Mouse (Mus musculus): Measurements from ENCODE around the gene Gramd4. TPM values are rescaled to one million over a fixed set of nuclear protein-coding genes. Genes with fewer than 3 reads are reported as not detected.

Gramd4 gene
- polyA plus RNA-seq, 1 experiment from 2014 or later = 18.7 TPM

DNA sequence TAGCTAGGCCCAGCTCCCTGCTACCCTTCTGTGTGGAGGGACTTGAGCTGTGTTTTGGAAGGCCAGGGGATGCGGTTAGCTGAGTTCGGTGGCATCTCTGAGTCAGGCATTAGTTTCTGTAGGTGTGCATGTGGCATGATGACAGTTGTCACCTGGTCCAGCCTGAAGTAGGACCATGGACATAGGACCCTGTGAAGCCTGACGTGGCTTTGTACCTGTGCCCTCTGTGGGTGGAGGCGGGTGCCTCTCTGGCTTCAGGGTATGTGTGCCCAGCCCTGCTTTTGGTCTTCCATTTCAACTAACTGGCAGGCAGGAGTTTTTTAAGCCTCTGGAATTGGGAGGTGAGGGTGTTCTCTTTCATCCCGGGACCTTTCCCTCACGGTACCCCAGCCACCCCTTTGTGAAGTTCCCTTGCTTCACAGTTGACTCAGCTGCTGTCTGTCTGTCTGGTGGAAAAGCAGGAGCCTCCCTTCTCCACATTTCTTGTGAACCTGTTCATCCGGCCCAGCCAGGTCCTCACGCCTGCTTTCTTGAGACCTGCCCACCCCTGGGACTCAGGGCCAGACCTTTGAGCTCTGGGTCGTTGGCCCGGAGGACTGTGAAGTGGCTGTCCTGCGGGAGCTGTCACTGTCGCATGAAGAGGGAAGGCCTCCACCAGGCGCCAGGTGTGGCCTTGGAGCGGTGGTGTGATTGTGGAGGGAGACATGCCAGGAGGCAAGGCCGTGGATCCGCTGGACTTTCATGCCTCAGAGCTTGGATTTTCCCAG, 16.9 kb downstream of the Gramd4 start:
- ATAC-seq (replicated peaks; ENCODE audit: extremely low read depth, insufficient read depth, low FRiP score) = no peak
- H3K36me3 ChIP-seq (ENCODE audit: control insufficient read depth, insufficient read depth) = no peaks in the 10 kb centered on the region
- no peak overlapping the region for H3K4me3 ChIP-seq (ENCODE audit: low read length)
- H3K9ac ChIP-seq (ENCODE audit: low read length) = no peak overlapping the region
- 77% methylated on average over 16 of the region's 16 CpGs for WGBS
- H3K4me2 ChIP-seq (ENCODE audit: low read depth, low read length) = no peak overlapping the region
- H3K27me3 ChIP-seq (ENCODE audit: control insufficient read depth, insufficient read depth, low read length) = no peaks in the 10 kb centered on the region
- no peaks in the 10 kb centered on the region for H3K9me3 ChIP-seq (replicated peaks; ENCODE audit: control insufficient read depth, low read length)
- no peak overlapping the region for H3K27ac ChIP-seq (ENCODE audit: low read length)
- H3K4me1 ChIP-seq (ENCODE audit: control insufficient read depth, insufficient read depth, low read length) = peaks cover 42% of the 10 kb centered on the region

DNA sequence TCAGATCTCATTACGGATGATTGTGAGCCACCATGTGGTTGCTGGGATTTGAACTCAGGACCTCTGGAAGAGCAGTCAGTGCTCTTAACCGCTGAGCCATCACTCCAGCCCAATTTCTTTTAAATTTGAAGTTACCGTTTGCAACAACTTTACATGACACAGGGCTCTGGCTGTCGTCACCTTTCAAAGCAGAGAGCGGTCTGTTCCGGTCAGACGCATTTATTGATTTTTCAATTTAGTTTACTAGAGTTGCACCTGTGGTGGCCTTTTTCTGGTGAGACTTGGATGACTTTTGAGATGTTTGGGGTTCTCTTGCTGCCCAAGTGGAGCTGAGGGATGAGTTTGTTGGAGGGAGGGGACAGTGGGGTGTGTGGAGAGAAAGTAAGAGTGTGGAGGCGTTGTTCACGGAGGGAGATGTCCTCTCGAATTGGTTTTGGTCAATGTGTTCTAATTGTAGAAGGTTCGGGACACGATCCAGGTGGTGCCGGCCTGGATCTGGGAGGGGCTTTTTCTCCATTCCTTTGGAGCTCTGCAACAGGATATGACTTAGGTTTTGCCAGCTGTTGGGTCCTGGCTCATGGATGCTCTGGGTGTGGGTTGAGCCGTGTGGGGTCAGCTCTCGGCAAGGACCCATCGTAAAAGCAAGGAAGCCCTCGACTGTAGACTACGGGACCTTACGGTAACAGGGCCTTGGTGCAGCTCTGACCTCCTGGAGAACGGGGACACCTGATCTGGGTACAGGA, 18.0 kb downstream of the Gramd4 start:
- H3K36me3 ChIP-seq (ENCODE audit: control insufficient read depth, insufficient read depth) = no peaks in the 10 kb centered on the region
- H3K27ac ChIP-seq (ENCODE audit: low read length) = no peak overlapping the region
- 86% methylated on average over 20 of the region's 20 CpGs for WGBS
- H3K27me3 ChIP-seq (ENCODE audit: control insufficient read depth, insufficient read depth, low read length) = no peaks in the 10 kb centered on the region
- no peak for ATAC-seq (replicated peaks; ENCODE audit: extremely low read depth, insufficient read depth, low FRiP score)
- no peak overlapping the region for H3K9ac ChIP-seq (ENCODE audit: low read length)
- no peak overlapping the region for H3K4me2 ChIP-seq (ENCODE audit: low read depth, low read length)
- H3K4me3 ChIP-seq (ENCODE audit: low read length) = no peak overlapping the region
- H3K4me1 ChIP-seq (ENCODE audit: control insufficient read depth, insufficient read depth, low read length) = peaks cover 45% of the 10 kb centered on the region
- no peaks in the 10 kb centered on the region for H3K9me3 ChIP-seq (replicated peaks; ENCODE audit: control insufficient read depth, low read length)

DNA sequence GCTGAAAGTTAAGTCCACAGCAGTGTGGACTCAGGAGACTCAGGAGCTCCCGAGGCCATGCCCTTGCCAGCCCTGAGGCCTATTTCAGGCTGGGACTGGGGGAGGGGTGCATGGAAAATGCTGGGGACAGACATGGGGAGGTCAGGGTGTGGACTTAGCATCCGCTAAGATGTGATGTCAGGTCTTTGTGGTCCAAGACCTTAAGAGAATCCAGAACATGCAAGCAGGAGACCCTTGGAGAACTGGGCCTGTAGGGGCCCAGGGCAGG, 18.5 kb downstream of the Gramd4 start:
- ATAC-seq (replicated peaks; ENCODE audit: extremely low read depth, insufficient read depth, low FRiP score) = no peak
- Histone ChIP-seq H3K9me3 (replicated peaks; ENCODE audit: control insufficient read depth, low read length) (no peaks in the 10 kb centered on the region), H3K9ac (ENCODE audit: low read length) (no peak overlapping the region), H3K36me3 (ENCODE audit: control insufficient read depth, insufficient read depth) (no peaks in the 10 kb centered on the region), H3K4me2 (ENCODE audit: low read depth, low read length) (no peak overlapping the region), H3K27ac (ENCODE audit: low read length) (no peak overlapping the region), H3K4me1 (ENCODE audit: control insufficient read depth, insufficient read depth, low read length) (peaks cover 47% of the 10 kb centered on the region), H3K27me3 (ENCODE audit: control insufficient read depth, insufficient read depth, low read length) (no peaks in the 10 kb centered on the region), H3K4me3 (ENCODE audit: low read length) (no peak overlapping the region)
- WGBS = 52% methylated on average over 2 of the region's 2 CpGs

DNA sequence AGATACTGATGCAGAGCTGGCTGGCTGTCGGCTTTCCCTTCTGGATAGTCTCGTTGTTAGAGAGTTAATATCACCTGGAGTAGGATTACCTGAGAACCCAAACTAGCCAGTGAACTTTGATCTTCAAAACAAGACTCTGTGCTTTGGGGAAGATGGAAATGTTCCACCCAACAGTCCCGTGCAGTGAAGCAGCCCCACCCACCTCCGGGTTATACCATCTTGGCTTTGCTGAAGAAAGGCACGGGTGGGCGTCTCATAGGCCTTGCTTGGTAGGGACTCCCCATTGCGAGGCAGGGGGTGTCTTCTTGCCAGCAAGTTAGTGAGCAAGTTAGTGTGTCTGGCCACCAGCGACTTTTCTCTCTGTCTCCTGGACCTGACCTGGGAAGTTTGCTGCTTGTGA, 18.9 kb downstream of the Gramd4 start:
- ATAC-seq (replicated peaks; ENCODE audit: extremely low read depth, insufficient read depth, low FRiP score) = no peak
- Histone ChIP-seq H3K9ac (ENCODE audit: low read length) (no peak overlapping the region), H3K9me3 (replicated peaks; ENCODE audit: control insufficient read depth, low read length) (no peaks in the 10 kb centered on the region), H3K4me2 (ENCODE audit: low read depth, low read length) (no peak overlapping the region), H3K4me3 (ENCODE audit: low read length) (no peak overlapping the region), H3K4me1 (ENCODE audit: control insufficient read depth, insufficient read depth, low read length) (peaks cover 49% of the 10 kb centered on the region), H3K27ac (ENCODE audit: low read length) (no peak overlapping the region), H3K36me3 (ENCODE audit: control insufficient read depth, insufficient read depth) (no peaks in the 10 kb centered on the region), H3K27me3 (ENCODE audit: control insufficient read depth, insufficient read depth, low read length) (no peaks in the 10 kb centered on the region)
- 75% methylated on average over 8 of the region's 8 CpGs for WGBS

DNA sequence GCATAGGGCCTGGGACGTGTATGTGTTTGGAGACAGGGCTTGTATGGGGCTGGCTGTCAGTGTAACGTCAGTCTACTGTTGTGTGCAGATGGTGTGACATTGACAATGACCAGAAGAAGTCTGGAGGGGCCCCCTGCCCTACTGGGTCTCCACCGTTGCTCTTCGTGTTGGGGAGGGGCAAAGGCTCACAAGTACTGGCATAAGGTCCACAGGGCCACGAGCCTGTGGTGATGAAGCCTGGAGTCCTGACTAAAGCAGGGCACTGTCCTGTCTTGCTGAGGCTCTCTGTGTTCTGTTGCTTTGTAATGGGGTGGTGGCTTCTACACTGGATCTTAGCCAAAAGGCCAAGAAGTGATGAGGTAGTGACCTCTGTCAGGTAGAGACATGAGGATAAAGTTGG, 20.4 kb downstream of the Gramd4 start:
- Histone ChIP-seq H3K27ac (ENCODE audit: low read length) (no peak overlapping the region), H3K4me3 (ENCODE audit: low read length) (no peak overlapping the region), H3K9ac (ENCODE audit: low read length) (0 out of 2 replicates have a peak overlapping the region, but pooled peaks have one; percentile 14), H3K36me3 (ENCODE audit: control insufficient read depth, insufficient read depth) (no peaks in the 10 kb centered on the region), H3K4me1 (ENCODE audit: control insufficient read depth, insufficient read depth, low read length) (peaks cover 61% of the 10 kb centered on the region), H3K4me2 (ENCODE audit: low read depth, low read length) (no peak overlapping the region), H3K27me3 (ENCODE audit: control insufficient read depth, insufficient read depth, low read length) (no peaks in the 10 kb centered on the region), H3K9me3 (replicated peaks; ENCODE audit: control insufficient read depth, low read length) (no peaks in the 10 kb centered on the region)
- ATAC-seq (replicated peaks; ENCODE audit: extremely low read depth, insufficient read depth, low FRiP score) = no peak
- 37% methylated on average over 5 of the region's 5 CpGs for WGBS

DNA sequence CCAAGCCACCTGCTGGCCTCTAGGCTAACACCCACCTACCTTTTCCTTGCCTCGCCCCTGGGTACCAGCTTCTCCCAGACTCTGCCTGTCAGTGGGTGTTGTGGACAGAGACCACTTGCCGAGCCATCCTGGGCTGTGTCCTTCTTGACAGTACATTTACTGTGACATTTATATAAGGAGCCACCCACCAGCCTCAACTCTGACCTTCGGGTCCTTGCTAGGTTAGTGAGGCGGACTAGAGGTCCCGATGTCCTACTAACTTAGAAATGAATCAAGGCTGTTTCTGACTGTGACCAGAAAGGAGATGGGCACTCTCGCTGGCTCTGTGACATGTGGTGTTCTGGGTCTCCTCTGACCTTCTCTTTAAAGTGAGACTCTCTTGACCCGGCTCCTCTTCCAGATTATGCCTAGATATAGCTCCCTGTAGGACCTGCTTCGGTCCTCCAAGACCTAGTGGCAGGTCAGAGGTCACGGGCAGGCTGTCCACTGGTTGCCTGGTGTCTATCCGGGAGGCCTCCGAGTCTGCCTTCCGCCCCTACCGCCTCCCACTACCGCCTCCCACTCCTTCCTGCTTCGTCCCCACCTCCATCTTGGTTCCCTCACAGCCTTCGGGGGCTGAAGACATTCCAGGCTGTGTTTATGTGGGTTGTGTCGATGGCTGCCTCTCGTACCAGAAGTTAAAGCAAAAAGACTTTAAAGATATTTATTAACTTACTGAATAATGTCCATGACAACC, 21.2 kb downstream of the Gramd4 start:
- Histone ChIP-seq H3K9me3 (replicated peaks; ENCODE audit: control insufficient read depth, low read length) (no peaks in the 10 kb centered on the region), H3K27ac (ENCODE audit: low read length) (peak overlapping the region; percentile 52), H3K36me3 (ENCODE audit: control insufficient read depth, insufficient read depth) (no peaks in the 10 kb centered on the region), H3K9ac (ENCODE audit: low read length) (0 out of 2 replicates have a peak overlapping the region, but pooled peaks have one; percentile 14), H3K4me2 (ENCODE audit: low read depth, low read length) (no peak overlapping the region), H3K4me3 (ENCODE audit: low read length) (no peak overlapping the region), H3K4me1 (ENCODE audit: control insufficient read depth, insufficient read depth, low read length) (peaks cover 62% of the 10 kb centered on the region), H3K27me3 (ENCODE audit: control insufficient read depth, insufficient read depth, low read length) (no peaks in the 10 kb centered on the region)
- no peak for ATAC-seq (replicated peaks; ENCODE audit: extremely low read depth, insufficient read depth, low FRiP score)
- 58% methylated on average over 18 of the region's 18 CpGs for WGBS

DNA sequence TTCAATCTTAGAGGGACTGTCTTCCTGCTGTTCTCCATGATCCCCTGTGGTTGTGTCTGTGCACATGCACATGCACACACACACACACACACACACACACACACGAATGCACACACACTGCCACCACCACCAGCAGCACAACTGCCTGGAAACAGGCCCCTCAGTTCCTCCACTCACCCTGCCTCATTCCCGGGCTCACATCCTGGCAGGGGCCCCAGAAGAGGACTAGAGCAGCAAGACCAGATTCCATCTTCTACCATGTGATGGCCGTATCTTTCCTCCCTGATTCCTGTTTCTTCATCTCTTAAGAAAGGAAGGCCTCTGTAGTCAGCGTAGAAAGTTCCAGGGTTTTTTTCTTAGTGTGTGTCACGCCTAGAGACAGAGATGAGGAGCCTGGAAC, 22.0 kb downstream of the Gramd4 start:
- no peaks in the 10 kb centered on the region for H3K27me3 ChIP-seq (ENCODE audit: control insufficient read depth, insufficient read depth, low read length)
- no peak overlapping the region for H3K4me2 ChIP-seq (ENCODE audit: low read depth, low read length)
- H3K9ac ChIP-seq (ENCODE audit: low read length) = no peak overlapping the region
- no peak overlapping the region for H3K4me3 ChIP-seq (ENCODE audit: low read length)
- peak overlapping the region; percentile 52 for H3K27ac ChIP-seq (ENCODE audit: low read length)
- H3K4me1 ChIP-seq (ENCODE audit: control insufficient read depth, insufficient read depth, low read length) = peaks cover 68% of the 10 kb centered on the region
- no peaks in the 10 kb centered on the region for H3K36me3 ChIP-seq (ENCODE audit: control insufficient read depth, insufficient read depth)
- H3K9me3 ChIP-seq (replicated peaks; ENCODE audit: control insufficient read depth, low read length) = no peaks in the 10 kb centered on the region
- 49% methylated on average over 5 of the region's 5 CpGs for WGBS
- no peak for ATAC-seq (replicated peaks; ENCODE audit: extremely low read depth, insufficient read depth, low FRiP score)

DNA sequence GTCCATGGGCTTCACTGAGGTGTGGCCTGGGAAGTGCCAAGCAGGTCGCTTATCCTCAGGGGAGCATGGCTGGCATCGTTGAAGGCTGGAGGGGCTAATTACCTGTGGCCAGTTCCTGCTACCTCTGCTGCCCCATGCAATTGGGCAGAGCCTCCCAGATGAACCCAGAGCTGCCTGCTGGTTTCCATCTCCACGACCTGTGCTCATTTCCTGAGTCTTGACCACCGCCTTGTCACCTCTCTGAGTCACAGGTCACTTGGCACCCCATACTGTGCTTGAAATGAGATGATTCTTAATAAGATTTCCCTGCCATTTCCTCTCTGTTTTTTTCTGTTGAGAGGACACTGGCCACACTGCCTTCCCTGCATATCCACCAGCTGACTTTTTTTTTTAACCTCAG, 22.4 kb downstream of the Gramd4 start:
- Histone ChIP-seq H3K4me2 (ENCODE audit: low read depth, low read length) (no peak overlapping the region), H3K9ac (ENCODE audit: low read length) (no peak overlapping the region), H3K27me3 (ENCODE audit: control insufficient read depth, insufficient read depth, low read length) (no peaks in the 10 kb centered on the region), H3K27ac (ENCODE audit: low read length) (peak overlapping the region; percentile 52; the same call in 1 of the 2 replicates), H3K4me1 (ENCODE audit: control insufficient read depth, insufficient read depth, low read length) (peaks cover 72% of the 10 kb centered on the region), H3K36me3 (ENCODE audit: control insufficient read depth, insufficient read depth) (no peaks in the 10 kb centered on the region), H3K9me3 (replicated peaks; ENCODE audit: control insufficient read depth, low read length) (no peaks in the 10 kb centered on the region), H3K4me3 (ENCODE audit: low read length) (no peak overlapping the region)
- 69% methylated on average over 4 of the region's 4 CpGs for WGBS
- ATAC-seq (replicated peaks; ENCODE audit: extremely low read depth, insufficient read depth, low FRiP score) = no peak

DNA sequence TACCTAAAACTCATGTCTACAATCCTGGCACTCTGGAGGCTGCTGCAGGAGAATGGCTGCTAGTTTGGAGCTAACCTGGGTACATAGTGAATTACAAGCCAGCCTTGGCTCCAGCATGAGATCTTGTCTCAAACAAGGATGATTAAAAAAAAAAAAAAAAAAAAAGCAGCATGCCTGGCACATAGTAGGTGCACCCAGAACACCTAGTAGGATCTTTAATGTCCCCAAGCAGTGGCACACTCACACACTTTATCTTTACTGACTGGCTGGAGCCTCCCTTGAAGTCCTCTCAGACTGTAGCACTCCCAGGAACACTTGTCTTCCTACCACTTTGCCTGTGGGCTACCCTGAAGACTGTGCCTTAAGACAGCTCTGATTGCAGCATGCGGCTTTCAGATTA, 22.9 kb downstream of the Gramd4 start:
- H3K27ac ChIP-seq (ENCODE audit: low read length) = no peak overlapping the region
- H3K9me3 ChIP-seq (replicated peaks; ENCODE audit: control insufficient read depth, low read length) = no peaks in the 10 kb centered on the region
- WGBS = 92% methylated on average over 1 of the region's 1 CpGs
- no peak for ATAC-seq (replicated peaks; ENCODE audit: extremely low read depth, insufficient read depth, low FRiP score)
- H3K4me3 ChIP-seq (ENCODE audit: low read length) = no peak overlapping the region
- H3K36me3 ChIP-seq (ENCODE audit: control insufficient read depth, insufficient read depth) = no peaks in the 10 kb centered on the region
- H3K9ac ChIP-seq (ENCODE audit: low read length) = no peak overlapping the region
- no peak overlapping the region for H3K4me2 ChIP-seq (ENCODE audit: low read depth, low read length)
- H3K4me1 ChIP-seq (ENCODE audit: control insufficient read depth, insufficient read depth, low read length) = peaks cover 76% of the 10 kb centered on the region
- no peaks in the 10 kb centered on the region for H3K27me3 ChIP-seq (ENCODE audit: control insufficient read depth, insufficient read depth, low read length)
